Mouse (Mus musculus) liver, adult 2 months (tissue): ENCODE results near the gene Spg11.

Experiments used
- CTCF ChIP-seq: fragments of 200-500 bp; IDR thresholded peaks from 2 replicates; pipeline ENCODE4 v1.5.1; 2011; ENCODE audit warnings: low read depth, low read length, control low read depth
- POLR2A ChIP-seq: fragments of 200-500 bp; IDR thresholded peaks from 2 replicates; pipeline ENCODE4 v1.6.1; 2011; ENCODE audit warnings: low read length, control low read depth; ENCODE audit not compliant: insufficient read depth; ENCODE audit errors: extremely low read depth

DNA sequence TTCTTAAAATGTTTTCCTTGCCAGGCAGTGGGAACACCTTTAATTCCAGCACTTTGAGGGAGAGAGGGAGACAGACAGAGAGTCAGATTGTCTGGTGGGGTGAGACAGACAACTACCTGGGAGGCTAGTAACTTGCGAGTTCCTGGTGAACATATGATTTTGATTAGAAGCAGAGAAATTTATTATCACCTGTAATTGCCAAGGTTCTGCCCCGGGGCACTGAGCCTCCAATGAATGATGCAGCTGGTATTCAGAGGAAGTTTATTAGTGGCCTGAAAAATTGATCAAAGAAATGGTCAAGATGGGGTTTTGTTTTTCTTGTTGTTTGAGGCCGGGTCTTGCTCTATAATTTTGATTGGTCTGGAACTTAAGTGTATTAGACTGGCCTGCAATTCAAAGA, 109.4 kb downstream of the Spg11 start:
- TF ChIP-seq POLR2A (no peak), CTCF (no peak)
